Mouse (Mus musculus): ENCODE measurements around the gene Gstm2. TPM values are rescaled to one million over a fixed set of nuclear protein-coding genes. Genes with fewer than 3 reads are reported as not detected.
"Not testable (repeated sequence)": the region's sequence is repeated elsewhere in the genome, so short reads cannot be mapped to it uniquely, and the experiment has no call there.

The Gstm2 gene
- polyA plus RNA-seq, 1 experiment: 116 TPM

DNA sequence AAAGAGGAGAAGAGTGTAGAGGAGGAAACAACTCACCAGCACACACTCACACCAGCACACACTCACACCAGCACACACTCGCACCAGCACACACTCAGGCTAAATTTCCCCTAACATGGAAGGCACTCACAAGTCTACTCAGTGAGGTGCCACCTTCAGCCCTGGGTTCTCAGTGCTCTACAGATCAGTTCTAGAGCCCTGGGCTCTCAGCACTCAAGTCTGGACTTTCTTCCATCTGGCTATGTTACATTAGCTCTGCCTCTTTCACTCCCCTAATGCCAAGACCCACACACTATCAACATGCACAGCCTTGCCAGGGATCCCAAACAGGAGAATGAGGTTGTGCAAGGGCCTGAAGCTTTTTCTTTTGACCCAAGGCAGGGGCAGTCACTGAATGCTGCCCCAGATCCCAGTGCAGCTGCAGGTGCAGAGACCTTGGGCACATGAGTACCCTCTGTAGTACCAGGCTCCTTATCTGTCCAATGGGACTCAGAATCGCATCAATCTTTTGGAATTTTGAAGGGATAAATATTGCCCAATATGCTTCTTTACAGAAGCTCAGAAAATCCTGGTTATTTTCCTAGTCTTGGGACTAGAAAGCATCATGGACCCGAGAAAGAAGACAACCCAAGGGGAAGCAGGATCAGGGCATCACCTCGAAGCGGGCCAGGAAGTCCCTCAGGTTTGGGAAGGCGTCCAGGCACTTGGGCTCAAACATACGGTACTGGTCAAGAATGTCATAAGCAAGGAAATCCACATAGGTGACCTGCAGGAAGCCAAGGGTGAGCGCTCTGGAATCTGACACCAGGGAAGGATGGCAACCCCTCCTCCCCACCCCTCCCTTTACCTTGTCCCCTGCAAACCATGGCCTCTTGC is 28.1 kb upstream of the Gstm2 start:
- H3K4me3 ChIP-seq (ENCODE audit: insufficient read depth, low read depth, low read length): 0 out of 2 replicates have a peak overlapping the region, but pooled peaks have one; percentile 2
- H3K27ac ChIP-seq (replicated peaks; ENCODE audit: low read depth, low read length): peak overlapping the region; percentile 86
- peaks cover 26% of the 10 kb centered on the region for H3K4me1 ChIP-seq (ENCODE audit: control insufficient read depth, insufficient read depth, insufficient read length, low read length)

DNA sequence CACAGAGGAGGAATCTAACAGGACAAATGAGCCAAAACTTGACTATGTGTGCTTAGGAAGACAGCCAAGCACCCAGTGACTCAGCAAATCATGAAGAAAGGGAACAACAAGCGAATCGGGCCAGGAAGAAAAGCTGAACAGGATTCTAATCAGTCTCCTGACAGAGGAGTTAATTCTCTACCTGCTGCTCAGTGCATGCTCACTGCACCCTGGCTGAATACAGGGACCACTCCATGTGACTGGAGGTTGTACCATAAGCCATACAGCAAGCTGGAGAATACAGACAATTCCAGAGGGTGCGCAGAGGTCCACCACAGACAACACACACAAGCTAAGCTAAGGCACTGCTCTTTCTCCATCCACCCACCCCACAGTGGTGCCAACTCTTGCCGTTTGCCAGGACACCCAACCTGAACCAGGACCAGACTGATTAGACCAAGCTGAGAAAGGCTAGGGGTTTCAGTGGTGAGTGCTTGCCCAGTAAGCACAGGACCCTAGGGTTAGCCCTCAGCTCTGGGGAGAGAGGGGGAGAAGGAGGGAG is 27.1 kb upstream of the Gstm2 start:
- peak overlapping the region; percentile 86 for H3K27ac ChIP-seq (replicated peaks; ENCODE audit: low read depth, low read length)
- peak overlapping the region; percentile 6; the same call in 1 of the 2 replicates for H3K4me3 ChIP-seq (ENCODE audit: insufficient read depth, low read depth, low read length)

DNA sequence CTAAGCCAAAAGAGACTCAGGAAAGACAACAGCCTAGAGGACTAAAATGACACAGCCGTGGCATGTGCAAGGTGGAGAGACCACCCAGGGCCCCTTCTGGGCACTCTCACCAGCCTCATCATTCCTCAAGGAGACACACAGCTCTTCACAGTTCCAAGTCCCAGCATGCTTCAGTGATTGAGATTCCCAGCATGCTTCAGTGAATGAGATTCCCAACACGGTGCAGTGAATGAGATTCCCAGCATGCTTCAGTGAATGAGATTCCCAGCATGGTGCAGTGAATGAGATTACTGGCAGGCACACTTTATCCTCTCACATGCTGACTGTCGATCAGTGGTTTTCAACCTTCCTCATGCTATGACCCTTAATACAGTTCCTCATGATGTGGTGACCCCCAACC is 25.3 kb upstream of the Gstm2 start:
- H3K27ac ChIP-seq (replicated peaks; ENCODE audit: low read depth, low read length): no peak overlapping the region
- peaks cover 23% of the 10 kb centered on the region for H3K4me1 ChIP-seq (ENCODE audit: control insufficient read depth, insufficient read depth, insufficient read length, low read length)
- H3K4me3 ChIP-seq (ENCODE audit: insufficient read depth, low read depth, low read length): no peak overlapping the region

More for the DNA sequence above, 27.1 kb upstream of the Gstm2 start:
- H3K4me1 ChIP-seq (ENCODE audit: control insufficient read depth, insufficient read depth, insufficient read length, low read length): peaks cover 26% of the 10 kb centered on the region

DNA sequence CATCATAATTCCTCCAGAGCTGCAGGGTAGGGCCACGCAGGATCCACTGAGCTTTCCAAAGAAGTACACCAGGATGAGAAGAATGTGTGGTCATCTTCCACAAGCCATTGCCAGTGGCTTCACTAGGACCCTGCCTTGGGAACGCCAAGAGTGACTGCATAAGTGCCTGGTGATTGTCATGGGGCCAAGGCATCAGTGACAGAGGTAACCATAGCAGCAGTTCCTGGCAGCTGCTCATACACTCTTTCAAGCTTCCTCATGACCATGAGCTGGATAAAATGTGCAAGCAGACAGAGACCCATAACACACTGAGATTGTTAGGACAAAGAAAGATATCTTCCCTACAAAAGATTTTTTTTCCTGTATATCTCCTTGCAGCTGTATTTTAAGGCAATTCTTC is 24.0 kb upstream of the Gstm2 start:
- H3K4me1 ChIP-seq (ENCODE audit: control insufficient read depth, insufficient read depth, insufficient read length, low read length): peaks cover 19% of the 10 kb centered on the region
- no peak overlapping the region for H3K27ac ChIP-seq (replicated peaks; ENCODE audit: low read depth, low read length)
- no peak overlapping the region for H3K4me3 ChIP-seq (ENCODE audit: insufficient read depth, low read depth, low read length)

- H3K4me1 ChIP-seq (ENCODE audit: control insufficient read depth, insufficient read depth, insufficient read length, low read length): 0 out of 2 replicates have a peak, but pooled peaks cover 3% of the 10 kb centered on the region
- H3K4me3 ChIP-seq (ENCODE audit: insufficient read depth, low read depth, low read length): no peak overlapping the region
- peak overlapping the region; percentile 85 for H3K27ac ChIP-seq (replicated peaks; ENCODE audit: low read depth, low read length)
Measured at GRCm38 (mm10) chr3:108002021-108002420, 15.8 kb upstream of the Gstm2 start.

DNA sequence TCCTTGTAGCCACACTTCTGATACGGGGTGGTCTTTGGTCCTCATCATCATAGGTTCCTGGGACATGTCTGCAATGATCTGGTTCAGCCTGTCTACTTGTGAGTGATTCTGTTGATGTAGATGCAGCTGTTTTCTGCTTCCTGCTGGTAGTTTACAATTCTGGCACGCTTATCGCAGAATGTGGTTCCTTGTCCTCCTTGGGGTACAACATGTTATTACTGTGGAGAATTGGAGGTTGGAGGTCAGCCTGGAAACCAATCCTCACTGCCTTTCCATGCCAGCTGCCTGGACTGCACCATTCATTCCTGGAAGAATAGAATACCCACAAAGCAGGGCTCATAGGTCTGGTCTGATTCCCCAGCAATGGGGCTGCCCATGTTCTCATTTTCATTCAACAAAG is 13.2 kb upstream of the Gstm2 start:
- Histone ChIP-seq H3K4me1 (ENCODE audit: control insufficient read depth, insufficient read depth, insufficient read length, low read length) (0 out of 2 replicates have a peak, but pooled peaks cover 3% of the 10 kb centered on the region), H3K27ac (replicated peaks; ENCODE audit: low read depth, low read length) (no peak overlapping the region), H3K4me3 (ENCODE audit: insufficient read depth, low read depth, low read length) (no peak overlapping the region)

DNA sequence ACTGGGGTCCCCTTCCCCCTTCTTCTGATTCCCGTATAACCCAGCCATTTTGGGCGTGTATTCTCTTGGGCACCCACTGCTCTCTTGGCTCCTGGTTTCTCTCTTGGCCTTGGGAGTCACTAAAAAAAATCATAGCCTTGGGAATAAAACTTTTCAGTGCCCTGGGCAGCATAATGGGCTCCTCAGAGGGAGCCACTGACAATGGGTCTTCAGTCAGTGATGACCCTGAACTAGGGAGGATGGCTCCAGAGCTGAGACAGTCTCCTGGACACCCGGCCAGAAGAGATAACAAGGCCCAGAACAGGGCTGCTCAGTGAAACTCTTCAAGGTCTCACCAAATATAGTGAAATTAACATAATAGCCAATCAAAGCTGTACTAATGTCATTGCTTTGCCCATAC is 12.3 kb upstream of the Gstm2 start:
- Histone ChIP-seq H3K27ac (replicated peaks; ENCODE audit: low read depth, low read length) (no peak overlapping the region), H3K4me3 (ENCODE audit: insufficient read depth, low read depth, low read length) (no peak overlapping the region), H3K4me1 (ENCODE audit: control insufficient read depth, insufficient read depth, insufficient read length, low read length) (0 out of 2 replicates have a peak, but pooled peaks cover 3% of the 10 kb centered on the region)

DNA sequence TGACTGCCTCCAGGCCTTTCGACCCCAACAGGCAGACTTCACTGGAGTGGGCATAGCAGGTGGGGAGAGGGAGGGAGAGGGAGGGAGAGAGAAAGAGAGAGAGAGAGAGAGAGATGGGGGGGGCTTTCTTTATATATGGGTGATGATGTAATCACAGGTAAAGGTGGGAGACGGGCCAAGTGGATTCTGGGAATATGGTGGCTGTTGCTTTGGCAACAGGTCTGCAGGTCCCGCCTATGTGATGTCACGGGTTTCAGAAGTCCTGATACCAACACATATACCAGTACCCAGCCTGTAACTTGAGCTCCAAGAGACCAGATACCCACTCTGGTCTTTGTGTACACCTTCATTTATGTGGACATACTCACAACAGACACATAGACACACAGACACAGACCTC is 10.3 kb upstream of the Gstm2 start:
- Histone ChIP-seq H3K4me1 (ENCODE audit: control insufficient read depth, insufficient read depth, insufficient read length, low read length) (0 out of 2 replicates have a peak, but pooled peaks cover 3% of the 10 kb centered on the region), H3K27ac (replicated peaks; ENCODE audit: low read depth, low read length) (no peak overlapping the region), H3K4me3 (ENCODE audit: insufficient read depth, low read depth, low read length) (no peak overlapping the region)

- not testable (repeated sequence) for H3K4me3 ChIP-seq (ENCODE audit: insufficient read depth, low read depth, low read length); H3K4me1 ChIP-seq (ENCODE audit: control insufficient read depth, insufficient read depth, insufficient read length, low read length); H3K27ac ChIP-seq (replicated peaks; ENCODE audit: low read depth, low read length)
Measured at GRCm38 (mm10) chr3:107995974-107996373, 9.7 kb upstream of the Gstm2 start.

GRCm38 (mm10) chr3:107985141-107985540 is 1.1 kb downstream of the Gstm2 start:
- H3K4me1 ChIP-seq (ENCODE audit: control insufficient read depth, insufficient read depth, insufficient read length, low read length); H3K4me3 ChIP-seq (ENCODE audit: insufficient read depth, low read depth, low read length); H3K27ac ChIP-seq (replicated peaks; ENCODE audit: low read depth, low read length): not testable (repeated sequence)

GRCm38 (mm10) chr3:107984471-107984870 is 1.8 kb downstream of the Gstm2 start:
- H3K27ac ChIP-seq (replicated peaks; ENCODE audit: low read depth, low read length): no peak overlapping the region
- H3K4me1 ChIP-seq (ENCODE audit: control insufficient read depth, insufficient read depth, insufficient read length, low read length): peaks cover 5% of the 10 kb centered on the region
- no peak overlapping the region for H3K4me3 ChIP-seq (ENCODE audit: insufficient read depth, low read depth, low read length)

GRCm38 (mm10) chr3:107983771-107984170 is 2.5 kb downstream of the Gstm2 start:
- Histone ChIP-seq H3K27ac (replicated peaks; ENCODE audit: low read depth, low read length) (no peak overlapping the region), H3K4me1 (ENCODE audit: control insufficient read depth, insufficient read depth, insufficient read length, low read length) (peaks cover 5% of the 10 kb centered on the region), H3K4me3 (ENCODE audit: insufficient read depth, low read depth, low read length) (no peak overlapping the region)

DNA sequence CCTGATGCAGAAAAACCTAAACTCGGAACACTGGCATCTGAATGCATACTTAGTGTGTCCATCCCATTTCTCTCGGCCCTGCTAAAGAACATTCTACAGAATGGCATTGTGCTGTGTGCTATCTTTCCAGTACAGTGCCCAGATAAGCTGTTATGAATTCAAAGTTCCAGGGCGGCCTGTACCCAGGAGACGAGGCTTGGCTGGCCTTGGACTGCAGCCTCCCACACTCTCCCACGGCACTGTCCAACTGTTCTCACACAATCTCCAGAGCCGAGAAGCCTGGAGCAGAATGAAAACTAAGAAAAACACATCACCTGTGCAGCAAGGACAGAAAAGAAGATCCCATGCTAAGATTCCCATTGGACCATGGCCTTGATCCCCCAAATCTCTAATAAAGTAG is 3.5 kb downstream of the Gstm2 start:
- Histone ChIP-seq H3K27ac (replicated peaks; ENCODE audit: low read depth, low read length) (no peak overlapping the region), H3K4me1 (ENCODE audit: control insufficient read depth, insufficient read depth, insufficient read length, low read length) (peaks cover 5% of the 10 kb centered on the region), H3K4me3 (ENCODE audit: insufficient read depth, low read depth, low read length) (no peak overlapping the region)

GRCm38 (mm10) chr3:107981261-107981660 is 5.0 kb downstream of the Gstm2 start:
- Histone ChIP-seq H3K27ac (replicated peaks; ENCODE audit: low read depth, low read length) (no peak overlapping the region), H3K4me1 (ENCODE audit: control insufficient read depth, insufficient read depth, insufficient read length, low read length) (peaks cover 3% of the 10 kb centered on the region), H3K4me3 (ENCODE audit: insufficient read depth, low read depth, low read length) (no peak overlapping the region)

DNA sequence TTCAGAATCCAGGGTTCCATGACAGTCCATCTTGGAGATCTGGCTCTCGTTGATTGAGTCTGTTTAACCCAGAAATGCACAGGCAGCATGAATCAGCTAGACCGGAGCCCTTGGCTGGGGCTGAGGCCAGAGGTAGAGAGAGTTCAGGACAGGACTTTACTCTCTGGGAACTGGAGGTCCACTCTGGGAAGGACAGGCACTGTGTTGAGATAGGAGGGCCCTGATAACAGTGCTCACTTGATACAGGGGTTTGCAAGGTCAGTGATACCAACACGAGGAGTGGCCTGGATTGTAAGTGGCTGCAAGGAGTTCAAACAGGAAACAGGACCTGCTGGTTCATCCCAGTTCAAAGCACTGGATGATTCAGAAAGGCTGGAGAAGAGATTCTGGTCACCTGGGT is 8.6 kb downstream of the Gstm2 start:
- H3K4me1 ChIP-seq (ENCODE audit: control insufficient read depth, insufficient read depth, insufficient read length, low read length): no peaks in the 10 kb centered on the region
- H3K4me3 ChIP-seq (ENCODE audit: insufficient read depth, low read depth, low read length): no peak overlapping the region
- H3K27ac ChIP-seq (replicated peaks; ENCODE audit: low read depth, low read length): no peak overlapping the region

GRCm38 (mm10) chr3:107974237-107974636 is 12.0 kb downstream of the Gstm2 start:
- no peak overlapping the region for H3K4me3 ChIP-seq (ENCODE audit: insufficient read depth, low read depth, low read length)
- no peak overlapping the region for H3K27ac ChIP-seq (replicated peaks; ENCODE audit: low read depth, low read length)
- H3K4me1 ChIP-seq (ENCODE audit: control insufficient read depth, insufficient read depth, insufficient read length, low read length): no peaks in the 10 kb centered on the region
